Mouse (Mus musculus) adrenal gland (tissue): ENCODE results near the gene Trim62.

Source experiments
- intact Hi-C: fragments of 180-260 bp; cut with DNase I; formaldehyde crosslinking; loops from one replicate; pipeline ENCODE4 v1.15.1; 2025

The Trim62 gene

DNA sequence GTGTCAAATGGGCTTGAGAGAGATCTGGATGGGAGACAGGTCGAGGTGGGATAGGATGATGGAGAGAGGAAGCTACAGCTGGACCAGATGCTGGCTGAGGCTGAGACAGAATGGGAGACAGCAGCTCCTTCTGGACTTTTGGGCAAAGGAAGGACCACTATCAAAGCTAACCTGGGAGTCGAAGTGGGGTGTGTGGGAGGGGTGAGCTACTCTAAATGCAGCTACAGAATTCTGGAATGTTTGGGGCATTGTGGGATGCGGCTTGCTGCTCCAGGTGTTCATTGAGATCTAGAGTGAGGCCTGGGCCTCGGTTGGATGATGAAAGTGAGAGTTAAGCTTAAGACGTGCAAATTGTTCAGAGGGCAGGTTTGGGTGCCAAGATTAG, 1.3 kb downstream of the Trim62 start:
- intact Hi-C loops: no loop called here

DNA sequence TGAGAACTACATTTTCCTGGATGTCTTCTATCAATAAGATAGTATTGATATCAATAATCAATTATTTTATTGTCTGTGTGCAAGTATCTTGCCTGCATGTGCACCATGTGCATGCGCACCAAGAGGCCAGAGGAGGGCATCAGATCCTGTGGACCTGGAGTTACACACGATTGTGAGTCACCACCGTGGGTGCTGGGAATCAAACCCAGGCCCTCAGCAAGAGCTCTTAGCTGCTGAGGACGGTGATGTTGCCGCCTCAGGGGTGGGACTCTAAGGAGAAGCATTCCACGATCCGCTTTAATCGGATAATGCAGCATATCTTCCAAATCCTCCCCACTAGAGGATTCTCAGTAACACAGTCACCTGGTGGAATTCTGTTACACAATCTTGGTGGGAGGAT, 2.2 kb downstream of the Trim62 start:
- intact Hi-C loops: no loop called here

- intact Hi-C loops: no loop called here
Observed at GRCm38 (mm10) chr4:128886571-128886970, 3.2 kb downstream of the Trim62 start.

- intact Hi-C loops: no loop called here
Observed at GRCm38 (mm10) chr4:128887026-128887425, 3.6 kb downstream of the Trim62 start.

DNA sequence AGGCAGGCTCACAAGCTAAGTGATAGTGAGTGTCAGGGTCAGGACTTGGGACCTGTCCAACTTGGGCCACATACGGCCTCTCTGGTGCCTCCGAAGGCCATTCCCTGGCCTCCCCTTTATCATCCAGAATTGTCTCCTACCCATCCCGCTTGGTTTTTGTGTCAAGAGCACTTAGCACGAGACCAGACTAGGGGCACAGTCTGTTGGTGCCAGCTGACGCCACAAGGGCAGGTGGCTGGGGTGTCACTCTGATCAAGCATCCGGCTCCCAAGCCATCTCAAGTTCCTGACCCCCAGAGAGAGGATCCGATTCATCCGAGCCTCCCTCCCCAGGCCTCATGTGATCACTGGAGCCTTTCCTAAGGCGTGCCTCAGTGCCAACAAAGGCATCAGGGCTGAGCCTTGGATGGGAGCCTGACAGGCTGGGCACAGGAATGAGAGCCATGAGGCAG, 4.3 kb downstream of the Trim62 start:
- intact Hi-C loops: no loop called here

DNA sequence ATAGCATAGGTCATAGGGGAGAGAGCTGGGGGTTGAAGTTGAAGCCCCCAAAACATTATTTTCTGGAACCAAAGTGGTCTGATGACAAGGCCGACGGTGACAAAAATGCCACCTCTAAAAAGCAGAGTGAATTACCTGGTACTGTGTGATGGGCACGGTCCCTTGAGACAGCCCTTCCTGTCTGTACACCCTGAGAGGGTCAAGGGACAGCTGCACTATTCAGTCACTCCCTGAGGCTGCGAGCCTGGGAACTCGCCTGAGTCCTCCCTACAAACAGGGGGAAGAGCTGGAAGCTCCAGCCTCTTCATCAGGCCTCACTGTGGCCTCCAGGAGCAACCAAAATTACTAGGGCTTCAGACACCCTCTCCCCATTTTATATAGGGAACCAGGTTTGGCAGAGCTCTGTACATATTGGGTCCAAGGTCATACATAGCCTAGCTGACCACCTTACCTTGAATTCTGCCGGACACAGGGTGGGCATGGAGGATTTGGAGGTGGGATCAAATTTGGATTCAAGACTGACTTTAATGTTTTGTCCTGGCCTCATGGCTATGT, 5.1 kb downstream of the Trim62 start:
- intact Hi-C loops: no loop called here

- intact Hi-C loops: no loop called here
Observed at GRCm38 (mm10) chr4:128889752-128890630, 6.6 kb downstream of the Trim62 start.

DNA sequence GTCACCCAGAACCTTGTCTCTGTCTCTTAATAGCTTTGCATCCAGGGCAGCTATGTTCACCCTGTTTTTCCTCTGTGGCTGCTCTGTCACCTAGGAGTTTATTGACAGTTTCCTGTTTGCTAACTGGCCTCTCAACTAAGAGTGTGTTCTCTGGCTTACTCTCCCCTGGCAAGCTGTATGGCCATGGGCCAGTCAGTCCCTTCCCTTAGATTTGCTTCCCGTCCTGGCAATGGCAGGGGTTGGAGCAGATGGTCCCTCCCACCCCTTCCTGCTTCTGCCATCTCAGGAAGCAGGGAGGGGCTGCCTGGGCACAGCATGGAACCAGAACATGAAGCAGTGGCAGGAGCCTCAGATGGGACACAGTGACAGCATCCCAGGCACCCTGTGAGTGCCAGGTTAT, 7.8 kb downstream of the Trim62 start:
- intact Hi-C loops: no loop called here

GRCm38 (mm10) chr4:128891746-128892145, 8.4 kb downstream of the Trim62 start:
- intact Hi-C loops: no loop called here

- intact Hi-C loops: no loop called here
Observed at GRCm38 (mm10) chr4:128892188-128892587, 8.8 kb downstream of the Trim62 start.

- intact Hi-C loops: no loop called here
Observed at GRCm38 (mm10) chr4:128894112-128894511, 10.7 kb downstream of the Trim62 start.

DNA sequence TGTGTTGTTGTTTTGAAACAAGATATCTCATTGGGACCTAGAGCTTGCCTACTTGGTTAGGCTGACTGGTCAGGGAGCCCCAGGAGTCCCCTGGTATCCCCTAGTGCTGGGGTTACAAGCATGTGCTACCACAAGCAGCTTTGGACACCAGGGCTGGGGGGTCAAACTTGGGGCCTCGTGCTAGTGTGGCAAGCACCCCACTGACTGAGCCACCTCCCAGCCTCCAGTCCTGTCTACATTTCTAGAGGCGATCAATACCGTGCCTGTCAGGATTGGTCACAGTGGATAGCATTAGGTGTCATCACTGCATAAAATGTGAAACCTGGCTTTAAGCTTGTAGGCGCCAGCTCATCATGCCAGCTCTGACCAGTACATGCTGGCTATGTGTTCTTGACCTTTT, 12.5 kb downstream of the Trim62 start:
- intact Hi-C loops: no loop called here

DNA sequence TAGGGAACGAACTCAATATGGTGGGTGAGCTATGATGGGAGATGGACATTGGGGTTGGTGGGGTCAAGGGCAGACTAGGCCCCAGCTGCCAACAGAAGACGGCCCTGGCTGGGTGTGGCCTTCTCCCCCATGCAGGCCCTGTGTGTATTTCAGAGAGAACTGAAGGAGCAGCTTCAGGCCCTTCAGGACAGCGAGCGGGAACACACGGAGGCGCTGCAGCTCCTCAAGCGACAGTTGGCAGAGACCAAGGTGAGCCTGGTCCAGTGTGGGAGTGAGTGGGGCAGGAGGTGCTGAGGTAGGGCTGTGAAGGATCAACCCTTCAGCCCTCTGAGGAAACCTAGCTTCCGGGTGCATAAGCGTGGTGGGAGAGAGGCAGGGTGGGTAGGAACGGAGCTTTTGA, 13.3 kb downstream of the Trim62 start:
- intact Hi-C loops: no loop called here

- intact Hi-C loops: no loop called here
Observed at GRCm38 (mm10) chr4:128897911-128898421, 14.6 kb downstream of the Trim62 start.

DNA sequence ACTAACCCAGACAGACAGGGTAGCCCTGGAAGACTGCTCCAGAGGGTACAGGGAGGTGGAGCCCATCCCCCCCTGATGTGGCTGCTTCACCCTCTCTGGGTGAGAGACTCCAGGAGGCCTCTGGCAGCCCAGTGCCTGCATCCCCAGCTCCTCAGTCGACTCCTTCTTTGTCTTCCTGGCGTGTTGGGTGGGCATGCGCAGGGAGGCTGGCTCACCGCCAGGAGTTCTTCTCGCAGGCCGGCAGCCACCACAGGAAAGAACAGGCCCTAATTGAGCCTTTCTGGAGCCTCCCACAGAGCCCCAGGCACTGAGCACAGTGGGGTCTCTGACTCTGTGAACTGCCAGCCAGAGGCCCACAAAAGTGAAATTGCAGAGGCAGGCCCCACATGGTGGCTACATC, 16.0 kb downstream of the Trim62 start:
- intact Hi-C loops: no loop called here

DNA sequence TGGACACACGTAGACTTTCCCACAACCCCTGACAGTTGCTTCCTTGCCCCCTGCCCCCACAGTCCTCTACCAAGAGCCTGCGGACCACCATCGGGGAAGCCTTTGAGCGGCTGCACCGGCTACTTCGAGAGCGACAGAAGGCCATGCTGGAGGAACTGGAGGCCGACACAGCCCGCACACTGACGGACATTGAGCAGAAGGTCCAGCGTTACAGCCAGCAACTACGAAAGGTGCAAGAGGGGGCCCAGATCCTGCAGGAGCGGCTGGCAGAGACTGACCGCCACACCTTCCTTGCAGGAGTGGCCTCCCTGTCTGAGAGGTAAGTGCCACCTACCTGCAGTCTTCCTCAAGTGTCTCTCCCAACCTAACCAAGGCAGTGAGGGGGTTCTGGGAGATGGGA, 17.1 kb downstream of the Trim62 start:
- intact Hi-C loops: no loop called here

DNA sequence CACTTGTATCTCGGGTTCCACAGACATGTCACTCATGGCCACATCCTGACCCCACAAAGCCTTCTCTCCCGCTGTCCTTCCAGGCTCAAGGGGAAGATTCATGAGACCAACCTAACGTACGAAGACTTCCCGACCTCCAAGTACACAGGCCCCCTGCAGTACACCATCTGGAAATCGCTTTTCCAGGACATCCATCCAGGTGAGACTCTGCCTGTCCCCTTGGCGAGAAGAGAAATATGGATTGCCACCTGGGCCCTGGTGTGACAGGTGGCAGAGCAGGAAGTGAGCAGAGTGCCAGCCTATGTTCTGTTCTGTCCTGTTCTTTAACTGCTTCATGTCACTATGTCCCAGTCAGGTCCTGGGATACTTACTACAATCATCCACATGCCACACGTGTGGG, 19.0 kb downstream of the Trim62 start:
- intact Hi-C loops: no loop called here

GRCm38 (mm10) chr4:128904035-128904800, 20.8 kb downstream of the Trim62 start:
- intact Hi-C loops: no loop called here

DNA sequence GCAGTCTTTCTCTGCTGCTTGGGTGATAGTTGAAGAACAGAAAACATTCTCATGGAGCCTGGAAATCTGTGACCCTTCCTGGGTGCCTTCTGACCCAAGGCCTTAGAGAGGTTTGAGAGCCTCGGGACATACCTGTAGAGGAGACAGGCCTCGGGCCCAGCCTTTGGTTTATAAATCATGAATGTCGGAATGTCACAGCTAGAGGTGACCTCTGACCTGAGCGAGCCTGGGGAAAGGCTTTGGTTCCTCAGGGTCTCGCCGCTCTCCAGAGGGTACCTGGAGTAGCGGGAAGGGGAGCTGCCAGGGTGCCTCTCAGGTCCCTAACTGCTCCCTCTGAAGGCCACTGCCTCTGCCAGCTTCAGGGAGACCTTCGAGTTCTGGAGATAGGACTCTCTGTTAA, 21.9 kb downstream of the Trim62 start:
- intact Hi-C loops: loop anchor here (5.0 kb wide), 1 partner anchor 182 kb away; no protein-coding TSS in a partner anchor

- intact Hi-C loops: loop anchor here (5.0 kb wide), 1 partner anchor 181 kb away; no protein-coding TSS in a partner anchor
Observed at GRCm38 (mm10) chr4:128906757-128907156, 23.4 kb downstream of the Trim62 start.

GRCm38 (mm10) chr4:128907238-128907968, 24.0 kb downstream of the Trim62 start:
- intact Hi-C loops: loop anchor here (5.0 kb wide), 1 partner anchor 180 kb away; no protein-coding TSS in a partner anchor
